ENCODE assay signal across 9 mouse cellular contexts in the genomic region with DNA sequence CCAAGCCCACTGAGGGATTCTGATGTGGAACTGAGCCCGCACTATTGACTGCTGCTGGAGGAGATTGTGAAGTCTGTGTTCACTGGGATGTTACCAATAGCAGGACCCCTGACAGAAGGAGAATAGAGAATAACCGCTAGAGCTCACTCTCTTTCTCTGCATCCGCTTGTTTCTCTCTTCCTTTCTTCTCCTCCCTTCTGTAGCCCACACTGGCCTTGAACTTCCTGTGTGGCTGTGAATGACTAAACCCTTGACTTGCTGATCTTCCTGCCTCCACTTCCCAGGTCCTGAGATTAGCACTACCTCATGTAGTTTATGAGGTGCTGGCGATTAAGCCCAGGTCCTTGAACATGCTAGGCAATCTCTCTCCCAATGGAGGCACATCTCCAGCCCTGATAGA. TPM values are rescaled to one million over a fixed set of nuclear protein-coding genes. Genes with fewer than 3 reads are reported as not detected.
DNase-seq lines count a peak whose midpoint lies in the region; ATAC-seq and TF ChIP-seq lines count a peak whose summit lies in the region.
"Had no signal": no experiment of that assay in that cellular context is flagged by ENCODE, and none has a peak within 500 bp of the region (broad histone marks: within the 10 kb centered on the region; RNA-seq: fewer than 3 reads in every experiment).

No protein-coding gene starts in this region.

- peaks cover 21% of the 10 kb centered on the region for H3K36me3 ChIP-seq in heart, embryonic 12.5 days
- H3K36me3 ChIP-seq in MEL (ENCODE audit: control insufficient read depth in 1 of 2, insufficient read depth in 2 of 2, low read length in 2 of 2), result peaks cover 7 to 25% of the 10 kb centered on the region in 2 experiments; a peak in 3 of 4 replicates
- H3K36me3 ChIP-seq in hindbrain, embryonic 16.5 days (ENCODE audit: control insufficient read depth, insufficient read depth, low read length), result peaks cover under 1% of the 10 kb centered on the region; the same call in 1 of the 2 replicates
- peaks cover 6% of the 10 kb centered on the region; the same call in 1 of the 2 replicates for H3K36me3 ChIP-seq in midbrain, embryonic 13.5 days

- H3K9me3 ChIP-seq in heart, embryonic 12.5 days (replicated peaks), result no peaks in the 10 kb centered on the region
- no peaks in the 10 kb centered on the region for H3K9me3 ChIP-seq in MEL (replicated peaks; ENCODE audit: insufficient read depth, low read length)
- H3K9me3 ChIP-seq in hindbrain, embryonic 16.5 days (ENCODE audit: control insufficient read depth, low read length), result no peaks in the 10 kb centered on the region
- H3K9me3 ChIP-seq in midbrain, embryonic 13.5 days, result no peaks in the 10 kb centered on the region

- no peak for ATAC-seq in heart, embryonic 12.5 days (ENCODE audit: insufficient number of reproducible peaks, low FRiP score)
- no peak for ATAC-seq in hindbrain, embryonic 16.5 days
- no peak for ATAC-seq in midbrain, embryonic 13.5 days

- no peak for TF ChIP-seq EP300 in MEL (IDR thresholded peaks at IDR 0.05; ENCODE audit: low read depth in 1 of 2, low read length in 2 of 2)

- 0 out of 2 replicates have a peak overlapping the region, but pooled peaks have one; percentile 32 for H3K9ac ChIP-seq in heart, embryonic 12.5 days
- H3K9ac ChIP-seq in MEL (ENCODE audit: control insufficient read depth, low read depth, low read length, poor library complexity, severe bottlenecking), result peak overlapping the region; percentile 99
- H3K9ac ChIP-seq in hindbrain, embryonic 16.5 days (ENCODE audit: low read depth, low read length), result no peak overlapping the region
- H3K9ac ChIP-seq in midbrain, embryonic 13.5 days (replicated peaks), result peak overlapping the region; percentile 84; the same call in 1 of the 2 replicates

- no peak for DNase-seq in heart, adult 11 months
- peak; percentile 39 for DNase-seq in MEL (ENCODE audit: low read depth, low spot score)
- no peak for DNase-seq in thymus, postnatal 36 days
- no peak for DNase-seq in lung, adult 2 months
- no peak for DNase-seq in spleen, postnatal 4 days (ENCODE audit: low spot score in 2 of 2)
- DNase-seq: heart, adult 18-20 months had no signal

- no peak overlapping the region for H3K27ac ChIP-seq in heart, embryonic 12.5 days (ENCODE audit: poor library complexity, severe bottlenecking)
- H3K27ac ChIP-seq in MEL (ENCODE audit: control insufficient read depth, low read depth, low read length), result peak overlapping the region; percentile 98
- H3K27ac ChIP-seq in hindbrain, embryonic 16.5 days (ENCODE audit: low read depth, low read length), result no peak overlapping the region
- H3K27ac ChIP-seq in midbrain, embryonic 13.5 days, result no peak overlapping the region

- WGBS in heart, embryonic 12.5 days, result 74% methylated on average over 4 of the region's 4 CpGs
- 86% methylated on average over 4 of the region's 4 CpGs for WGBS in hindbrain, embryonic 16.5 days
- 80% methylated on average over 4 of the region's 4 CpGs for WGBS in midbrain, embryonic 13.5 days
- WGBS in lung, adult 2 months, result 66% methylated on average over 4 of the region's 4 CpGs

- no peak for TF ChIP-seq RAD21 in MEL (IDR thresholded peaks at IDR 0.05; ENCODE audit: low read depth, low read length)

- peak overlapping the region; percentile 85 for H3K4me3 ChIP-seq in heart, embryonic 12.5 days
- peak overlapping the region; percentile 72 to 84 for H3K4me3 ChIP-seq in MEL (ENCODE audit: control insufficient read depth in 1 of 2, insufficient read depth in 1 of 2, low read depth in 2 of 2, low read length in 2 of 2)
- peak overlapping the region; percentile 74; the same call in 1 of the 2 replicates for H3K4me3 ChIP-seq in hindbrain, embryonic 16.5 days (ENCODE audit: low read length)
- H3K4me3 ChIP-seq in midbrain, embryonic 13.5 days (replicated peaks), result peak overlapping the region; percentile 75
- H3K4me3 ChIP-seq in lung, adult 2 months (replicated peaks; ENCODE audit: extremely low read depth, low read depth, low read length), result no peak overlapping the region

- H3K27me3 ChIP-seq in heart, embryonic 12.5 days (replicated peaks), result peaks cover 28% of the 10 kb centered on the region
- H3K27me3 ChIP-seq in MEL (ENCODE audit: control insufficient read depth in 1 of 2, insufficient read depth in 2 of 2, low read length in 2 of 2), result no peaks in the 10 kb centered on the region; a peak in 1 of 4 replicates
- H3K27me3 ChIP-seq in hindbrain, embryonic 16.5 days (replicated peaks; ENCODE audit: control insufficient read depth, insufficient read depth, low read length), result no peaks in the 10 kb centered on the region
- no peaks in the 10 kb centered on the region for H3K27me3 ChIP-seq in midbrain, embryonic 13.5 days

- TF ChIP-seq CTCF in MEL (IDR thresholded peaks at IDR 0.05 in 2 of 3, conservative IDR thresholded peaks at IDR 0.05 in 1 of 3; ENCODE audit: control insufficient read depth in 1 of 3, insufficient read depth in 1 of 3, low read depth in 2 of 3, low read length in 3 of 3, poor library complexity in 1 of 3, severe bottlenecking in 1 of 3), result no peak
- no peak for TF ChIP-seq CTCF in lung, adult 2 months (IDR thresholded peaks at IDR 0.05; ENCODE audit: insufficient read depth, low read length)

- peaks cover 50% of the 10 kb centered on the region for H3K4me1 ChIP-seq in heart, embryonic 12.5 days (replicated peaks)
- peaks cover 17 to 28% of the 10 kb centered on the region in 2 experiments; a peak in 3 of 4 replicates for H3K4me1 ChIP-seq in MEL (ENCODE audit: control insufficient read depth in 1 of 2, insufficient read depth in 2 of 2, low read length in 2 of 2)
- H3K4me1 ChIP-seq in hindbrain, embryonic 16.5 days (ENCODE audit: control insufficient read depth, insufficient read depth, low read depth, low read length), result peaks cover 33% of the 10 kb centered on the region
- H3K4me1 ChIP-seq in midbrain, embryonic 13.5 days (replicated peaks), result peaks cover 55% of the 10 kb centered on the region
- peaks cover 18% of the 10 kb centered on the region for H3K4me1 ChIP-seq in lung, adult 2 months (ENCODE audit: control insufficient read depth, insufficient read depth, low read length)

- H3K79me2 ChIP-seq in MEL (ENCODE audit: control insufficient read depth, insufficient read depth, low read length, poor library complexity), result peaks cover 17% of the 10 kb centered on the region

- H3K4me2 ChIP-seq in heart, embryonic 12.5 days, result peak overlapping the region; percentile 81
- peak overlapping the region; percentile 92 for H3K4me2 ChIP-seq in hindbrain, embryonic 16.5 days (ENCODE audit: low read length)
- peak overlapping the region; percentile 93 for H3K4me2 ChIP-seq in midbrain, embryonic 13.5 days (replicated peaks)

- TF ChIP-seq POLR2A in MEL (IDR thresholded peaks at IDR 0.05; ENCODE audit: control insufficient read depth in 1 of 2, insufficient read depth in 1 of 2, low read depth in 1 of 2, low read length in 2 of 2, poor library complexity in 1 of 2), result peak in 1 of 2 experiments; percentile 16; a peak in 1 of 4 replicates
- TF ChIP-seq POLR2A in lung, adult 2 months (IDR thresholded peaks at IDR 0.05; ENCODE audit: borderline replicate concordance, extremely low read depth, low read depth, low read length), result no peak

RNA-seq across cellular contexts. Expression of a gene that starts 1.4 kb away (rescaled TPM):
- 0.89 and 1.1 TPM in 2 replicates for polyA plus RNA-seq in heart, embryonic 12.5 days (2016; fragmentation: Nextera tagmentation; extraction: Ambion mirVana)
- 2.4 and 3.3 TPM in 2 replicates for total RNA-seq in MEL (2012; rRNA removed)
- 1 to 10 TPM in 1 of 2 experiments, not detected in 1; 7.7 TPM for polyA plus RNA-seq in MEL (2012; ENCODE audit: insufficient read depth in 1 of 2, insufficient read length in 2 of 2, low read depth in 1 of 2, low replicate concordance in 2 of 2, missing spikeins in 1 of 2)
- 78.7 and 87.1 TPM in 2 replicates for polyA plus RNA-seq in hindbrain, embryonic 16.5 days (2015; fragmentation: Nextera tagmentation; extraction: Ambion mirVana)
- polyA plus RNA-seq in midbrain, embryonic 13.5 days (2015; fragmentation: Nextera tagmentation; extraction: Ambion mirVana), result 58.6 and 59.4 TPM in 2 replicates
- 11.0 and 11.8 TPM in 2 replicates for polyA plus RNA-seq in lung, adult 2 months (2012; rRNA removed)

RNA-seq across cellular contexts. Expression of a gene that starts 1.7 kb away (rescaled TPM):
- polyA plus RNA-seq in heart, embryonic 12.5 days (2016; fragmentation: Nextera tagmentation; extraction: Ambion mirVana), result 243 and 262 TPM in 2 replicates
- 171 and 180 TPM in 2 replicates for total RNA-seq in MEL (2012; rRNA removed)
- polyA plus RNA-seq in MEL (2012; ENCODE audit: insufficient read depth in 1 of 2, insufficient read length in 2 of 2, low read depth in 1 of 2, low replicate concordance in 2 of 2, missing spikeins in 1 of 2), result 100 to 1,000 TPM in 1 of 2 experiments, not detected in 1; 497 TPM
- polyA plus RNA-seq in hindbrain, embryonic 16.5 days (2015; fragmentation: Nextera tagmentation; extraction: Ambion mirVana), result 205 and 227 TPM in 2 replicates
- 205 and 209 TPM in 2 replicates for polyA plus RNA-seq in midbrain, embryonic 13.5 days (2015; fragmentation: Nextera tagmentation; extraction: Ambion mirVana)
- 189 and 252 TPM in 2 replicates for polyA plus RNA-seq in lung, adult 2 months (2012; rRNA removed)

RNA-seq across cellular contexts. Expression of a gene that starts 11.7 kb away (rescaled TPM):
- polyA plus RNA-seq in heart, embryonic 12.5 days (2016; fragmentation: Nextera tagmentation; extraction: Ambion mirVana), result 65.1 and 79.2 TPM in 2 replicates
- total RNA-seq in MEL (2012; rRNA removed), result 246 and 271 TPM in 2 replicates
- polyA plus RNA-seq in MEL (2012; ENCODE audit: insufficient read depth in 1 of 2, insufficient read length in 2 of 2, low read depth in 1 of 2, low replicate concordance in 2 of 2, missing spikeins in 1 of 2), result 100 to 1,000 TPM in 1 of 2 experiments, not detected in 1; 237 TPM
- polyA plus RNA-seq in hindbrain, embryonic 16.5 days (2015; fragmentation: Nextera tagmentation; extraction: Ambion mirVana), result 64.3 and 79.8 TPM in 2 replicates
- 74.6 and 75.9 TPM in 2 replicates for polyA plus RNA-seq in midbrain, embryonic 13.5 days (2015; fragmentation: Nextera tagmentation; extraction: Ambion mirVana)
- polyA plus RNA-seq in lung, adult 2 months (2012; rRNA removed), result 411 and 476 TPM in 2 replicates

RNA-seq across cellular contexts. Expression of a gene that starts 18.6 kb away (rescaled TPM):
- polyA plus RNA-seq in heart, embryonic 12.5 days (2016; fragmentation: Nextera tagmentation; extraction: Ambion mirVana), result 0.48 TPM in 1 of 2 replicates, not detected in the other
- 0.04 and 0.13 TPM in 2 replicates for total RNA-seq in MEL (2012; rRNA removed)
- 1 to 10 TPM in 1 of 2 experiments, not detected in 1; 1.1 TPM for polyA plus RNA-seq in MEL (2012; ENCODE audit: insufficient read depth in 1 of 2, insufficient read length in 2 of 2, low read depth in 1 of 2, low replicate concordance in 2 of 2, missing spikeins in 1 of 2)
- 0.59 and 0.90 TPM in 2 replicates for polyA plus RNA-seq in hindbrain, embryonic 16.5 days (2015; fragmentation: Nextera tagmentation; extraction: Ambion mirVana)
- polyA plus RNA-seq in midbrain, embryonic 13.5 days (2015; fragmentation: Nextera tagmentation; extraction: Ambion mirVana), result 3.2 and 3.4 TPM in 2 replicates
- polyA plus RNA-seq in lung, adult 2 months (2012; rRNA removed), result 294 and 354 TPM in 2 replicates

RNA-seq across cellular contexts. Expression of a gene that starts 20.6 kb away (rescaled TPM):
- polyA plus RNA-seq in heart, embryonic 12.5 days (2016; fragmentation: Nextera tagmentation; extraction: Ambion mirVana), result 123 and 127 TPM in 2 replicates
- total RNA-seq in MEL (2012; rRNA removed), result 312 and 314 TPM in 2 replicates
- 100 to 1,000 TPM in 1 of 2 experiments, not detected in 1; 369 TPM for polyA plus RNA-seq in MEL (2012; ENCODE audit: insufficient read depth in 1 of 2, insufficient read length in 2 of 2, low read depth in 1 of 2, low replicate concordance in 2 of 2, missing spikeins in 1 of 2)
- 163 and 166 TPM in 2 replicates for polyA plus RNA-seq in hindbrain, embryonic 16.5 days (2015; fragmentation: Nextera tagmentation; extraction: Ambion mirVana)
- polyA plus RNA-seq in midbrain, embryonic 13.5 days (2015; fragmentation: Nextera tagmentation; extraction: Ambion mirVana), result 158 and 165 TPM in 2 replicates
- polyA plus RNA-seq in lung, adult 2 months (2012; rRNA removed), result 107 and 110 TPM in 2 replicates
